Mouse (Mus musculus): ENCODE measurements around the gene Selenow.

GRCm38 (mm10) chr7:15967312-15967711 lies 45.1 kb upstream of the Selenow start, which contains the start of gene Ehd2:
- TF ChIP-seq CTCF (IDR thresholded peaks at IDR 0.05; ENCODE audit: borderline replicate concordance, control insufficient read depth, extremely low read depth, insufficient read depth, low read length, poor library complexity): peak; percentile 96
- TF ChIP-seq POLR2A (IDR thresholded peaks at IDR 0.05; ENCODE audit: control insufficient read depth, extremely low read depth, insufficient read depth, low read length, poor library complexity): no peak

Data from thymus, adult 2 months (tissue).